Mouse (Mus musculus) brown adipose tissue, adult 24 weeks (tissue): ENCODE measurements around the gene Fchsd2. TPM values are rescaled to one million over a fixed set of nuclear protein-coding genes. Genes with fewer than 3 reads are reported as not detected.
A peak's percentile ranks its signal among the peaks of the same experiment; 100 is the strongest.

Experiments used
- H3K27ac ChIP-seq: fragments of 200-500 bp; replicated peaks from 2 replicates; pipeline ENCODE4 v1.5.1; 2012; ENCODE audit warnings: low read depth, mild to moderate bottlenecking, low read length
- H3K4me1 ChIP-seq: fragments of 200-500 bp; 2 replicates; pipeline ENCODE4 v1.6.1; 2012; ENCODE audit warnings: low read length, mixed read lengths; ENCODE audit not compliant: control insufficient read depth, insufficient read depth, insufficient read length
- H3K4me3 ChIP-seq: fragments of 200-500 bp; 2 replicates; pipeline ENCODE4 v1.5.1; 2012; ENCODE audit warnings: low read depth, mild to moderate bottlenecking, low read length, moderate library complexity; ENCODE audit not compliant: insufficient read depth
- polyA plus RNA-seq: library from polyadenylated mRNA; stranded (reverse); fragments of >200 nt; gene quantifications from 2 replicates; pipeline ENCODE4 v1.2.4, GENCODE M21; 2012; ENCODE audit not compliant: missing spikeins, insufficient read depth, insufficient read length

Fchsd2 gene
- polyA plus RNA-seq, result 4.8 and 8.8 TPM in 2 replicates

DNA sequence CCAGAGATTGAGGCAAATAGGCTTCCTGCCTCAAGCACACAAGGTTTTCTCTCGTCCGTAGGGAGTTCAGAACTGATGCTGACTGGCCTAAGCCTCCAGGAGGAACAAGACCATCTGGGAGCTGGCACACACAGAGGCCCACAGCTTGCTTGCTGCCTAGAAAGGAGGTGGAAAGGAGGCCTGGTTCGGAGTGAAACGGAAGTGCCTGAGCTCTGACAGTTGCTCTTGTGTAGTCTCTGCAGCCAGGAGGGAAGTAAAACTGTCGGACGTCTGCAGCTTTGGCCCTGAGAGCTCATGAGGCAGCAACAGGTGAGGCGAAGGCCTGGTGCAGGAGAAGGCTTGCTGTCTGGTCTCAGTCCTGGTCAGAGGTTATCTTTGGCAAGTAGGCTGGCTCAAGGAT, at the start of gene Fchsd2:
Gene Fchsd2 (plus strand): TSS at position 246 of the 400 bp plus-strand sequence.
- Histone ChIP-seq H3K27ac (peak within 1 kb of the TSS; percentile 10; the same call in 1 of the 2 replicates), H3K4me1 (peaks cover 11% of the 10 kb centered on the region), H3K4me3 (no peak within 1 kb of the TSS)

DNA sequence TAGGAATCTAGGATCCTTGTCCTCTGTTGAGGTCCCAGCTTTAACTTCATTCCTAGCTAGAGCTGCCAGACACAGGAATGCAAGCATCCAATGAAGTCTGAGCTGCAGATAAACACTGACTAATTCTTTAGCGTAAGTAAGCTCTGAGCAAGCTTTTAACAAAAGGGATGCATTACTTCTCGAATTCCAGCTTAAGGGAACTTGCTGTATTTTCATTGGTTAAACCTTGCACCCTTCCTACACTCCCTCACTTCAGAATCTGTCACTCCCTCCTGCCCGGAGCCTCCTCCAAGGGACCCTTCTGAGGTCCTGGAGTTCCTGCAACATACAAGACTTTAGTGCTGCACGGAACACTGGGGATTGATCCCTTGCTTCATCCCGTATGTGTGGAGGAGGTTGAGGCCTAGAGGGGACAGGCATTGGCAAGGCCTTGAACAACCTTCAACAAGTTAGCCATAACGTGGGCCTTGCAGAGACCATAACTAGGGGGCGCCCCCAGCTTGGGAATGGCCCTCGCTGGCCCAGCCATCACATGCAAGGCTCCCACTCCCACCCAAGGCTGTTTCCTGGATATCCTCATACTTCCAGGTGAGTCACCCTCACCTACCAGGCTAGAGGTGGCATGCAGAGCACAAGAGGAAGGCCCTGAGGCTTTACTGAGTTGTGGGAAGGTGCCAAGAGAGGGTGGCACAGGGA, 48.7 kb upstream of the Fchsd2 start:
- Histone ChIP-seq H3K4me1 (no peaks in the 10 kb centered on the region; the same call in 1 of the 2 replicates), H3K27ac (no peak overlapping the region), H3K4me3 (no peak overlapping the region)

DNA sequence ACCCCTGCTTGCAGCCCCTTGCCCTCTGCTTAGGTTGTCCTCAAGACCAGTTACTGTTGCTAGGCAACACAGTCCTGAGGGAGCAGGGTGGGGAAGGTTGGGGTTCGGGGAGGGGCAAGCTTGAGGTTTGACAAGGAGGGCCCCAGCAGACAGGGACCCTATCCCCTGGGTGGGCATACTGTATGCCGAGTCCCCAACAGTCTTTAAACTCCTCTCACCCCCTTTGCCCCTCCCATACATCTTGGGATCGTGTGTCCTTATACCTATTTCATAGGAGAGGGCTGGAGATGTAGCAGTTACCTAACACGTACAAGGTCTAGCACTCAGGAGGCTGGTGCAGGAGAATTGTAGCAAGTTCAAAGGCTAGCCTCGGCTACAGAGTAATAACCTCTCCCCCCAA, 44.4 kb upstream of the Fchsd2 start:
- Histone ChIP-seq H3K27ac (no peak overlapping the region), H3K4me1 (no peaks in the 10 kb centered on the region; the same call in none of the 2 replicates), H3K4me3 (no peak overlapping the region)

DNA sequence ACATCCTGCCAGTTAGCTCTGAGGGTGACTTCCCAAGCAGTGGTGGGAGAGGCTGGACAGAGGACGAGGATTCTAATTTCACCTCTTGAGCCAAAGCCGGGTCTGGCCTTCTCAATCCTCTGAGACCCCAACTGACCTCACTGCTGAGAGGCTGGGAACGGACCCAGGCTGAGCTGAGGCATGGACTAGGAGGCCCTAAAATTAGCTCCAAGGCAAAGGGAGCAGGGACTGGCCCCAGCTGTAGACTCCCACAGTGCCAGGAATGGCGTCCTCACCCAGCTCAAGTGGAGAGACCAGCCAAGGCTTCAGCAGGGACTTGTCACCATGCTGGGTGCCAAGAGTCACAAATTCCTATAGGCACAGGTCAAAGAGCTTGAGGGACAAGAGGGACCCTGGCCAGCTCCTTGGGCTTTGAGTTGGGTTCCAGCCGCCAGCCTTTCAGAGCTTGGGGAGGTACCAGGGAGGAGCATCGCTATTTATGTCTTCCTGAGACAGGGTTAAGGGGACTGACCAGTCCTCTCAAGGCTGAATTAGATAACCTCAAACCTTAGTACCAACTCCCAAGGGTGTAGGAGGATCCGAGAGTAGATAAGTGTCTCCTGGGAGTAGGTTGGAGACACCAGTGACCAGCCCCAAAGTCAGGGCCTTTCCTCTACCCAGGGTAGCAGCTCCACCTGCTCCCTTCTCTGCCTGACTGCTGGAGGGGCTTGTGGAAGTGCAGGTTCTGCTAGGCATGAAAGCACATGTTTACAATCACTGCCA, 43.2 kb upstream of the Fchsd2 start:
- Histone ChIP-seq H3K4me1 (no peaks in the 10 kb centered on the region; the same call in none of the 2 replicates), H3K4me3 (no peak overlapping the region), H3K27ac (peak overlapping the region; percentile 19; the same call in 1 of the 2 replicates)

DNA sequence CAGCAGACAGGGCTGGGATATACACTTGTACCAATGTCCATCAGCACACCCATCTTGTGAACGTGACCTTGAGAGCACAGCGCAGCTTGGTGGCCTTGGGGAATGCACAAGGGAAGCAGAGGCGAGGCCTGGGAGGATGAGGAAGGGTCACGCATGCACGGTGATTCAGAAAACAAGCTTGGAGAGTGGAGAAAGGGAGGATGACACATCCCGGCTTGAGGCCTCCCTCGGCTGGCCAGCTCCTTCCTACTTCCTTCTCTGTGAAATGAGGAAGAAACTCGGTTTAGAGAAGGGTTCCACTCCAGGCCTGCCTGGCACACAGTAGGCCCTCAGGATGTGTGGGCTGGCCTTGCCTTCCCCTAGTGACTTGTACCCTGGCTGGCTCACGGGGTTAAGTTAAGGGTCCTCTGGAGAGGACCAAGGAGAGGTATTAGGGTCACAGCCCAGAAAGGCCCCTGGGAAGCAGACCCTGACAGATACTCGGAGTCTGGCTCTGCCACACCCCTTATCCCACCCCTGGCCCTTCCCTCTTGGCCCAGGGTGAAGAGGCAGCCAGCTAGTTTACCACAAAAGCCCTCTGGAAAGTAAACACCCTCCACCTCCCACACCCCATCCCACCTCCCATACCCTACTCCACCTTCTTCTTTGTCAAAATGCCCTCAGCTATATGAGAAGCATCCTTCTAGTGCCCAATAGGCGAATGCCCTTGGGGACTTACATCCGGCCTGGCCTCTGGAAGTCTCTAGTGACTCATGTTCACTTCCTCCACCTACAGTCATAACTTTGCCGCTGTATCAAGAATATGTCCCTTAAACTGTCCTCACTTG, 41.7 kb upstream of the Fchsd2 start:
- H3K4me1 ChIP-seq, result no peaks in the 10 kb centered on the region; the same call in none of the 2 replicates
- H3K27ac ChIP-seq, result peak overlapping the region; percentile 65
- H3K4me3 ChIP-seq, result no peak overlapping the region

DNA sequence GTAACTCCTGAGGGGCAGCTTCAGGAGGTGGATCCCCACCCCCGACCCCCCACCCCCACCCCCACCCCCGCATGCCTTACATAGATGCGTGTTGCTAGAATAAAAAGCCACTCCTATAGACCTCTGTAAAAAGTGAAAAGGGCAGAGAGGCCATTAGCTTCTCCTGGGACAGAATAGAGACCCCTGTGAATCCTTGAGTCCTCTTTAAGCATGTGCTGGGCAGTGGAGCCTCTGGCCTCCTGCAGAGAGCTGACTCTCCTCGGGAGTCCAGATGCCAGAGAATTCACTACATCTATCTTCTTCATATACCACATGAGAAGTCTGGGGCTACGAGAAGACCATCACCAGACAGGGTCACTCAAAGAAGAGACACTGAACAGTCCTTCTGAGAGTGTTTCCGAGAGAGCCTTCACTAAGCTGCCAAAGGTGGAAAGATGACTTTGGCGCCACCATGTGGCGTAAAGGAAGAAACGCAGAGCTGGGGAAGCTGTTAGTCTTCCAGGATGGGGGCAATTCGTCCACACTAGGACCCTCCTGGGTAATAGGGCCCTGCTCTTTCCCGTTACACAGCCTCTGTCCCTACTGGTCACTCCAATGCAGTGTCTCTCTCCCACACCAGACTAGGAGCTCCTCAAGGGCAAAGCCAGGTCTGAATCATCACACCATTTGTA, 41.0 kb upstream of the Fchsd2 start:
- no peaks in the 10 kb centered on the region; the same call in none of the 2 replicates for H3K4me1 ChIP-seq
- no peak overlapping the region for H3K27ac ChIP-seq
- H3K4me3 ChIP-seq, result no peak overlapping the region

DNA sequence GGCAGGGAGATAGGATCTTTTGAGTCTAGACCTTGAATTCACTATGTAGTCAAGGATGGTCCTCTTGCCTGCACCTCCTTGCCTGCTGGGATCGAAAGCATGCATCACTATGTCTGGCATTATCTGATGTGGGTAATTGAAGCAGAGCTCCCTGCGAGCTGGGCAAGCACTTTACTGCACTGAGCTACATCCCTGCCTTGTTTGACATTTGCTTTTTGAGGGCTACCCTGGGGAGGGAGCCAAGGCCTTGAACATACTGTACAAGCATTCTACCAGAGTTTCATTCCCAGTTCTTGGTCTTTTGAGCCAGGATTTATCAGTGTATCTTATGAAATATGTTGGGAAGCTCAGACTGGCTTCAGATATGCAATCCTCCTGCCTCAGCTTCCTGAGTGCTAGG, 39.5 kb upstream of the Fchsd2 start:
- no peak overlapping the region for H3K27ac ChIP-seq
- H3K4me1 ChIP-seq, result no peaks in the 10 kb centered on the region; the same call in none of the 2 replicates
- no peak overlapping the region for H3K4me3 ChIP-seq

DNA sequence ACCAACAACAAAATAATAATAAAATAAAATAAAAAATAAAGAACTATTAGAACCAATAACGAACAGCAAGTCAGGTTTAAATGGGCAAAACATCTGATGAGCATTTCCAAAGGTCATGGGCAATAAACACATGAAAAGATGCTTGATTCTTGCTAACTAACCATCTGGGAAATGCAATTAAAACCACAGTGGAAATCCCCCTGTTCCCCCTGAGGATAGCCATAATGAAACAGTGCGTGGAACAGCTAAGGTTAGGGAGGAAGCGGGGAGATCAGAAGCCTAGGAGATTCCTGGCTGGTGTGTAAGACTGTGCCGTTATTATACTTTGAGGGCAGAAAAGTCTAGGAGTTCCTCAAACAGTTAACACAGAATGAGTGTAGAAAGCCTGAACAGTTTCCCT, 35.4 kb upstream of the Fchsd2 start:
- H3K27ac ChIP-seq, result no peak overlapping the region

DNA sequence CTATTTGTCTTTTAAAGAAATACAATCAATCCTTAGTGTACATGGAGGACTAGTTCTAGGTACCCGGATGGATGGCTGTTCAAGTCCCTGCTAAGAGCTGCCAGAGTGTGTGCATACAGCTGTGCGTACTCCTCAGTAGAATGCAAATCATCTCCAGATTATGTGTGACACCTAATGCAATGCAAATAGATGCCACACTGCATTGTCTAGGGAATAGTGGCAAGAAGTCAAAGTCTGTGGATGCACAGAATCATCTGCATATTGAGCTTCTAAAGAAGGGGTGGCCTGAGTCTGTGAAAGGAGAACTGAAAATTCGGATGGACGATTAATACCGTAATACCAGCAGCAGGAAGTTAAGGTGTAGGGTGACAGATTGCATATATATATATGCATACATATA, 33.5 kb upstream of the Fchsd2 start:
- no peak overlapping the region for H3K27ac ChIP-seq
- no peaks in the 10 kb centered on the region for H3K4me1 ChIP-seq
- H3K4me3 ChIP-seq, result no peak overlapping the region

More for the DNA sequence above, 35.4 kb upstream of the Fchsd2 start:
- no peak overlapping the region for H3K4me3 ChIP-seq
- H3K4me1 ChIP-seq, result no peaks in the 10 kb centered on the region

DNA sequence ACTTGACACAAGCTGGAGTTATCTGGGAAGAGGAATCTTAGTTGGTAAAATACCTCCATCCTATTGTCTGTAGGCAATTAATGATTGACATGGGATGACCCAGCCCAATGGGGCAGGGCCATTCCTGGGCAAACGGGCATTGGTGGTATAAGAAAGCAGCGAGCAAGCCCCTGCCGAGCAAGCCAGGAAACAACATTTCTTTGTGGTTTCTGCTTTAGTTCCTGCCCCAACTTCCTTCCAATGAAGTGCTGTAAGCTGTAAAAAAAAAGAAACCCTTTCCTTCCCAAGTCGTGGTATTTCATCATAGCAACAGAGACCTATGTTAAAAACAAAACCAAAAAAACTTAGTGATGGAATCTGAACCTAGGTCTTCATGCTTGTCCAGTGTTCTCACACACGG, 32.2 kb upstream of the Fchsd2 start:
- H3K4me3 ChIP-seq, result no peak overlapping the region

DNA sequence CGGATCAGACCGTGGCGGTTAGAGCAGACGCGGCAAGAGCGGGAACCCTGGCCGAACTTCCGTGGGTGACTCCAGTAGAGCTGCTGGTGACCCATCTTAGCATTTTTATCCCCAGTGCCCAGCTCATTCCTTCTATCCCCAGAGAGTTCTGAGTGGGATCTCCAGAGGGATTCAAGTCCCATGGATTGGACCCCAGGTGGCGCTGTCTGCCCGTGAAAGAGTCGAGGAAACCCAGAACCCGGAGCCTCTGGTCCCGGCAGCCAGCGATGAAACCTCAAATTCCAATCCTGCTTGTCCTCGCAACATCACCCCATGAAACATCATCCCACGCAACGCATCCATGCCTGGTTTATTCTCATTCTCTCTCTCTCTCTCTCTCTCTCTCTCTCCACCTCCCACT, 31.3 kb upstream of the Fchsd2 start:
- Histone ChIP-seq H3K4me3 (peak overlapping the region; percentile 29; the same call in 1 of the 2 replicates), H3K27ac (no peak overlapping the region), H3K4me1 (no peaks in the 10 kb centered on the region)

More for the DNA sequence above, 32.2 kb upstream of the Fchsd2 start:
- no peak overlapping the region for H3K27ac ChIP-seq
- no peaks in the 10 kb centered on the region for H3K4me1 ChIP-seq

DNA sequence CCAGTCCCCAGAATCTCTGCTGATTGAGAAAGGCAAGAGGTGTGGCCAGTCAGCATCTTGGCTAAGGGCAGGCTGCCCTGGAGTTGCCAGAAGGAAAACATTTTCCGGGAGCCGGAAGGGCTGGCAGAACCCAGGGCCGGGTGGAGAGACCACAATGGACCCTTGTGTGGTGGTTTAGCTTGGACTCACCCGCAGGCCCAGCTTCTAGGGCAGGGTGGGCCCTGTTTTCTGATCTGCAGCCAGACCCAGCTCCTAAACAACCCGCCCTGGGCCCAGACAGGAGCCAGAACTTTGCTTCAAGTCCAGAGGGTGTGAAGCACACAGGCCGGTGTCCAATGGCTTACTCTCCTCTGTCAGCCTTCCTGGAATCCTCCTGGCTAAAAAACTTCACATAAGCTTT, 30.4 kb upstream of the Fchsd2 start:
- no peak overlapping the region for H3K4me3 ChIP-seq
- H3K4me1 ChIP-seq, result 0 out of 2 replicates have a peak, but pooled peaks cover 2% of the 10 kb centered on the region
- H3K27ac ChIP-seq, result no peak overlapping the region

DNA sequence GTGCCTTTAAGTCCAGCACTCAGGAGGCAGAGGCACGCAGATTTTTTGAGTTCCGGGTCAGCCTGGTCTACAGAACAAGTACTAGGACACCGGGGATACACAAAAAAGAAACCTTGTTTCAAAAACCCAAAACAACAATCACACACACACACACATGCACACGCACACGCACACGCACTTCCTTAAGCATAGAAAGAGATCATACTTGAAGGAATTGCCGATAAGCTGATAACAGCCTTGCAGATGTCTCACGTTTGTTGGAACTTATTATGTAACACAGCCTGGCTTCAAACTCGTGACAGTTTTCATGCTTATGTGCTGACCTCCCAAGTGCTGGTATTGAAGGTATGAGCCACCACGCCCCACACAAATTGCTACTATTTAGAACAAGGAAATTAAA, 29.1 kb upstream of the Fchsd2 start:
- Histone ChIP-seq H3K4me3 (no peak overlapping the region), H3K27ac (no peak overlapping the region), H3K4me1 (0 out of 2 replicates have a peak, but pooled peaks cover 5% of the 10 kb centered on the region)
